Mouse (Mus musculus) kidney, adult 2 months (tissue): ENCODE data around the gene Gpx7.

Experiments used
- CTCF ChIP-seq: fragments of 200-500 bp; conservative IDR thresholded peaks from 2 replicates; pipeline ENCODE4 v1.5.1; 2011; ENCODE audit warnings: low read depth, mild to moderate bottlenecking, control low read depth, low read length, moderate library complexity, mixed read lengths; ENCODE audit not compliant: insufficient read depth, insufficient read length
- POLR2A ChIP-seq: fragments of 200-500 bp; IDR thresholded peaks from one replicate; pipeline ENCODE4 v1.6.1; 2011; ENCODE audit warnings: low read depth, low read length, control low read depth

- TF ChIP-seq CTCF, result no peak
- TF ChIP-seq POLR2A, result no peak
Observed at GRCm38 (mm10) chr4:108394236-108394635, 12.5 kb downstream of the Gpx7 start.
